Mouse (Mus musculus) MEL (cell line): ENCODE measurements around the gene Nfix. TPM values are rescaled to one million over a fixed set of nuclear protein-coding genes. Genes with fewer than 3 reads are reported as not detected.

ENCODE experiments used
- DNase-seq: peaks from one replicate; pipeline ENCODE4 v3.0.0; 2011; ENCODE audit warnings: low read depth, low spot score
- H3K27ac ChIP-seq: 2 replicates; pipeline ENCODE4 v1.5.1; 2012; ENCODE audit warnings: low read depth, mild to moderate bottlenecking, control low read depth, low read length, moderate library complexity; ENCODE audit not compliant: control insufficient read depth
- H3K27me3 ChIP-seq, 2 experiments: fragments of 150-350 bp in 1 of 2; sonication (generic) in 1 of 2; 2 replicates each; pipeline ENCODE4 v1.6.1; 2012; ENCODE audit warnings: low read length in 2 of 2, mild to moderate bottlenecking in 2 of 2, improper control_type of control experiment in 1 of 2, moderate library complexity in 1 of 2; ENCODE audit not compliant: insufficient read depth in 2 of 2, control insufficient read depth in 1 of 2
- H3K36me3 ChIP-seq, 2 experiments: 2 replicates each; pipeline ENCODE4 v1.6.1; 2012 to 2014; ENCODE audit warnings: low read length in 2 of 2, improper control_type of control experiment in 1 of 2, inconsistent platforms in 1 of 2, mild to moderate bottlenecking in 1 of 2; ENCODE audit not compliant: insufficient read depth in 2 of 2, control insufficient read depth in 1 of 2
- H3K4me1 ChIP-seq, 2 experiments: fragments of 150-350 bp in 1 of 2; sonication (generic) in 1 of 2; 2 replicates each; pipeline ENCODE4 v1.6.1; 2012; ENCODE audit warnings: low read length in 2 of 2, improper control_type of control experiment in 1 of 2, mild to moderate bottlenecking in 1 of 2; ENCODE audit not compliant: insufficient read depth in 2 of 2, control insufficient read depth in 1 of 2
- H3K4me3 ChIP-seq, 2 experiments: fragments of 150-350 bp in 1 of 2; sonication (generic) in 1 of 2; 2 replicates each; pipeline ENCODE4 v1.5.1; 2012; ENCODE audit warnings: low read depth in 2 of 2, low read length in 2 of 2, mild to moderate bottlenecking in 2 of 2, moderate library complexity in 2 of 2, control low read depth in 1 of 2, improper control_type of control experiment in 1 of 2; ENCODE audit not compliant: control insufficient read depth in 1 of 2, insufficient read depth in 1 of 2
- H3K79me2 ChIP-seq: 2 replicates; pipeline ENCODE4 v1.6.1; 2012; ENCODE audit warnings: mild to moderate bottlenecking, low read length, moderate library complexity; ENCODE audit not compliant: control insufficient read depth, poor library complexity, insufficient read depth
- H3K9ac ChIP-seq: 2 replicates; pipeline ENCODE4 v1.6.1; 2012; ENCODE audit warnings: low read depth, mild to moderate bottlenecking, control low read depth, low read length, moderate library complexity; ENCODE audit not compliant: control insufficient read depth, poor library complexity, severe bottlenecking
- H3K9me3 ChIP-seq: fragments of 150-350 bp; sonication (generic); replicated peaks from 2 replicates; pipeline ENCODE4 v1.6.1; 2012; ENCODE audit warnings: mild to moderate bottlenecking, low read length, improper control_type of control experiment, moderate library complexity; ENCODE audit not compliant: insufficient read depth
- CTCF ChIP-seq, 3 experiments: IDR thresholded peaks in 2 of 3; conservative IDR thresholded peaks in 1 of 3; 2 replicates each; pipeline ENCODE4 v1.5.1; 2011 to 2012; ENCODE audit warnings: low read length in 3 of 3, low read depth in 2 of 3, mild to moderate bottlenecking in 2 of 3, improper control_type of control experiment in 1 of 3, inconsistent platforms in 1 of 3, mixed read lengths in 1 of 3, moderate library complexity in 1 of 3; ENCODE audit not compliant: control insufficient read depth in 1 of 3, insufficient read depth in 1 of 3, poor library complexity in 1 of 3, severe bottlenecking in 1 of 3
- E2F4 ChIP-seq: IDR thresholded peaks from 2 replicates; pipeline ENCODE4 v1.6.1; 2011; ENCODE audit warnings: low read depth, low read length, improper control_type of control experiment, borderline replicate concordance
- ELF1 ChIP-seq: IDR thresholded peaks from 2 replicates; pipeline ENCODE4 v1.6.1; 2014; ENCODE audit warnings: low read depth, mild to moderate bottlenecking, inconsistent platforms, low read length, improper control_type of control experiment, moderate library complexity
- EP300 ChIP-seq, 2 experiments: IDR thresholded peaks; 2 replicates each; pipeline ENCODE4 v1.6.1; 2011; ENCODE audit warnings: improper control_type of control experiment in 2 of 2, low read length in 2 of 2, low read depth in 1 of 2, mild to moderate bottlenecking in 1 of 2
- ETS1 ChIP-seq: IDR thresholded peaks from 2 replicates; pipeline ENCODE4 v1.6.1; 2012; ENCODE audit warnings: low read depth, mild to moderate bottlenecking, inconsistent platforms, low read length, improper control_type of control experiment, moderate library complexity
- GATA1 ChIP-seq: IDR thresholded peaks from 2 replicates; pipeline ENCODE4 v1.6.1; 2011; ENCODE audit warnings: low read depth, low read length, improper control_type of control experiment
- KAT2A ChIP-seq: conservative IDR thresholded peaks from 2 replicates; pipeline ENCODE4 v1.6.1; 2012; ENCODE audit warnings: low read depth, low read length, improper control_type of control experiment, inconsistent platforms
- MXI1 ChIP-seq: IDR thresholded peaks from 2 replicates; pipeline ENCODE4 v1.6.1; 2011; ENCODE audit warnings: mild to moderate bottlenecking, low read depth, low read length, improper control_type of control experiment
- MYC ChIP-seq: IDR thresholded peaks from 2 replicates; pipeline ENCODE4 v1.6.1; 2011; ENCODE audit warnings: low read depth, mild to moderate bottlenecking, low read length, improper control_type of control experiment, moderate library complexity
- NRF1 ChIP-seq: IDR thresholded peaks from 2 replicates; pipeline ENCODE4 v1.6.1; 2014; ENCODE audit warnings: low read depth, mild to moderate bottlenecking, inconsistent platforms, low read length, improper control_type of control experiment, moderate library complexity; ENCODE audit not compliant: poor library complexity, insufficient read depth, severe bottlenecking
- POLR2AphosphoS2 ChIP-seq: IDR thresholded peaks from 2 replicates; pipeline ENCODE4 v1.6.1; 2011; ENCODE audit warnings: low read length, improper control_type of control experiment
- POLR2AphosphoS5 ChIP-seq: IDR thresholded peaks from 2 replicates; pipeline ENCODE4 v1.6.1; 2012; ENCODE audit warnings: low read depth, borderline replicate concordance, mild to moderate bottlenecking, inconsistent platforms, low read length, moderate library complexity, mixed read lengths
- RAD21 ChIP-seq: IDR thresholded peaks from 2 replicates; pipeline ENCODE4 v1.6.1; 2011; ENCODE audit warnings: mild to moderate bottlenecking, low read depth, low read length, improper control_type of control experiment
- RCOR1 ChIP-seq: IDR thresholded peaks from 2 replicates; pipeline ENCODE4 v1.6.1; 2012; ENCODE audit warnings: low read depth, mild to moderate bottlenecking, inconsistent platforms, low read length, improper control_type of control experiment
- SIN3A ChIP-seq: IDR thresholded peaks from 2 replicates; pipeline ENCODE4 v1.6.1; 2012; ENCODE audit warnings: low read length, improper control_type of control experiment, inconsistent platforms
- SMC3 ChIP-seq: IDR thresholded peaks from 2 replicates; pipeline ENCODE4 v1.6.1; 2011; ENCODE audit warnings: low read depth, low read length, improper control_type of control experiment
- TAL1 ChIP-seq: IDR thresholded peaks from 2 replicates; pipeline ENCODE4 v1.6.1; 2012; ENCODE audit warnings: mild to moderate bottlenecking, inconsistent platforms, low read length, moderate library complexity, mixed read lengths
- UBTF ChIP-seq: IDR thresholded peaks from 2 replicates; pipeline ENCODE4 v1.6.1; 2012; ENCODE audit warnings: low read depth, mild to moderate bottlenecking, inconsistent platforms, low read length, improper control_type of control experiment, moderate library complexity, borderline replicate concordance; ENCODE audit not compliant: insufficient read depth
- USF1 ChIP-seq: IDR thresholded peaks from 2 replicates; pipeline ENCODE4 v1.6.1; 2014; ENCODE audit warnings: low read depth, mild to moderate bottlenecking, inconsistent platforms, low read length, improper control_type of control experiment, moderate library complexity
- ZNF384 ChIP-seq: IDR thresholded peaks from 2 replicates; pipeline ENCODE4 v1.6.1; 2012; ENCODE audit warnings: low read depth, mild to moderate bottlenecking, inconsistent platforms, low read length, improper control_type of control experiment
- polyA plus RNA-seq, 2 experiments: library from polyadenylated mRNA; stranded (reverse) in 1 of 2; unstranded in 1 of 2; fragments of >175 nt in 1 of 2; fragments of >200 nt in 1 of 2; gene quantifications; 2 replicates each; pipeline versions ENCODE4 v1.2.1 to v1.2.4; 2012; ENCODE audit warnings: low replicate concordance in 2 of 2, low read depth in 1 of 2; ENCODE audit not compliant: insufficient read length in 2 of 2, insufficient read depth in 1 of 2, missing spikeins in 1 of 2
- total RNA-seq: library from RNA; depleted of rRNA; stranded (reverse); fragments of 300-350 nt; gene quantifications from 2 replicates; pipeline ENCODE4 v1.2.3, GENCODE M21; 2012

Gene Nfix
- total and polyA plus RNA-seq, 3 experiments: 14.4 to 29.1 TPM; not detected in 1

DNA sequence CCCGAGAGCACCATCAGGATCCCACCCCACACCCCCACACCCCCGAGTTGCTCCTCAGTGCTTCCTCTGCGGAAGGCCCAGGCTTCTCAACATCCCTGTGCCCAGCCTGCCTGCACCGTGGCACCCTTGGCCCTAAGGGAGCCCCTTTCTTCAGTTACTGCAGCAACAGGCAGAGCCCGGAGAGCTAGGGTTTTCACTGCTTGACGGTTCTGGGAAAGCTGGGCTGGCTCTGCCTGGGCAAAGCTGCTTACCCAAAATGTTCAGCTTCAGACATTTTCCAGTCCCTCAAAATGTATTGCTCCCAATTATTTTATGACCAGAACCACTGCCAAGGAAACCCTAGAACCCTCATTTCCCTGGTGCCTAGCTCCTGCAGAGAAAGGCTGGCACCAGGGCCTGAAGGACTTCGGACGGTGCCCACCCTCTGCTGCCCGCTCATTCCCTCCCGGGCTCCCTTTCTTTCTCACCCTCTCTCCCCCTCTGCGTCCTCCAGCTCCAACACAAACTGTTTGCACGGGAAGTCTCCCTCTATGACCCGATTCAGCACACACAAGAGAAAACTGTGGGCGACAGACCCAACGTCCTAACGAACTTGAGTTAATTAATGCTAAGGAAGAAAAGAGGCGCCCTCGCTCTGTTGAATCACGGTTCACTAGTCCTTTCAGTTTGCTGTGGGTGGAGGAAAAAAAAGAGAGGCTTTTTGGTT, 20.5 kb downstream of the Nfix start:
- no peak for DNase-seq
- Histone ChIP-seq H3K9me3 (no peaks in the 10 kb centered on the region), H3K79me2 (no peaks in the 10 kb centered on the region), H3K4me3 (no peak overlapping the region), H3K27ac (no peak overlapping the region), H3K9ac (no peak overlapping the region), H3K4me1 (no peaks in the 10 kb centered on the region), H3K27me3 (no peaks in the 10 kb centered on the region)
- no peak for TF ChIP-seq TAL1
- no peak for TF ChIP-seq SMC3
- TF ChIP-seq E2F4: no peak
- no peak for TF ChIP-seq POLR2AphosphoS2
- no peak for TF ChIP-seq EP300 (IDR thresholded peaks at IDR 0.05; ENCODE audit: low read depth in 1 of 2, low read length in 2 of 2)
- no peak for TF ChIP-seq CTCF (IDR thresholded peaks at IDR 0.05 in 2 of 3, conservative IDR thresholded peaks at IDR 0.05 in 1 of 3; ENCODE audit: control insufficient read depth in 1 of 3, insufficient read depth in 1 of 3, low read depth in 2 of 3, low read length in 3 of 3, poor library complexity in 1 of 3, severe bottlenecking in 1 of 3)
- TF ChIP-seq ETS1: no peak
- no peak for TF ChIP-seq ELF1
- no peak for TF ChIP-seq USF1
- TF ChIP-seq MYC: no peak
- TF ChIP-seq ZNF384: no peak
- no peak for TF ChIP-seq SIN3A
- TF ChIP-seq NRF1: no peak
- TF ChIP-seq RAD21: no peak
- no peak for TF ChIP-seq UBTF
- TF ChIP-seq KAT2A: no peak
- no peak for TF ChIP-seq GATA1
- TF ChIP-seq RCOR1: no peak
- no peak for TF ChIP-seq POLR2AphosphoS5
- TF ChIP-seq MXI1: no peak
- TF ChIP-seq, all 39 proteins: peak for 0
- H3K36me3 ChIP-seq: no peaks in the 10 kb centered on the region; a peak in 1 of 4 replicates
